Mouse (Mus musculus): ENCODE results near the gene Adpgk.
"Not testable (repeated sequence)": the region's sequence is repeated elsewhere in the genome, so short reads cannot be mapped to it uniquely, and the experiment has no call there.

Gene Adpgk

GRCm38 (mm10) chr9:59352586-59353252, 61.4 kb downstream of the Adpgk start:
- in situ Hi-C loops (cut with MboI; ENCODE audit: low pct_unique_long_range_greater_than_20kb in 1 of 2, low sequenced_read_pairs in 2 of 2, unreplicated experiment in 1 of 2) = no loop called here

DNA sequence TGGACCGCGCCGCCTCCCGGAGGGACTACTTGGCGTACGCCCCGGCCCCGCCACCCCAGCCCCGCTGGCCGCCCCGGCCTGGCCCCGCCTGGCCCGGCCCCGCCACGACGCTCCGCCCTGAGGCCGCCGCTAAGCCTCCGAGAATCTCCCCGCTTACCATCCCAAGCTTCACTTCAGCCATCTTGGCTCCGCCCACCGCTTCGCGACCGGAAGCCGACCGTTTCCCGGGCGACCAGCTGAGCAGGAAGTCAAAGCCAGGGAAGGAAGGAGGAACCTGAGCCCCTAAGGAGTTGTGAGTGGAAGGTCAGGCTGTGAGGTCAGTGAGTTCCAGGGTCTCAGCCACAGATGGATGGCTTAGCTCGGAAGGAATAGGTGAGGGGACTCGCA, 61.9 kb downstream of the Adpgk start, which contains the start of gene Bbs4:
Bbs4 (minus strand) TSS at position 256 of the 387 bp plus-strand sequence.
- in situ Hi-C loops (cut with MboI; ENCODE audit: low pct_unique_long_range_greater_than_20kb in 1 of 2, low sequenced_read_pairs in 2 of 2, unreplicated experiment in 1 of 2) = no loop called here

DNA sequence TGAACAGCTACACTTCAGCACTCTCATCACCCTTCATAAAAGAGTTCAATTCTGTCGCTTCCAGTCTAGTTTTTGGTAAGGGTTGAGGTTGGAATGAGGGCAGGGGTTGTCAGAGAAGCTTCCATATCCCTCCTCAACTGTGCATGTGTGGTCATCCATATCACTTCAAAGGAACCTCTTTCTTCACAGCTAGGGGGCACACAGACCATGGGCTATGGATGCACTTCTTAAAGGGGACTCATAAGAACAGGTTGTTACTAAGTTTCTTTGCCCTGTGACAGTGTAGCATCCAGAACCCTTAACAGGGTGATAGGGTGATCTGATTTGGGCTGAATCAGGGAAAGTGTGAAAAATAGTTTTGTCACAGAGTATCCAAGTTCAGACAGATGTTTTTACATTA, 66.7 kb downstream of the Adpgk start:
- in situ Hi-C loops (cut with MboI; ENCODE audit: low pct_unique_long_range_greater_than_20kb in 1 of 2, low sequenced_read_pairs in 2 of 2, unreplicated experiment in 1 of 2) = not testable (repeated sequence)

DNA sequence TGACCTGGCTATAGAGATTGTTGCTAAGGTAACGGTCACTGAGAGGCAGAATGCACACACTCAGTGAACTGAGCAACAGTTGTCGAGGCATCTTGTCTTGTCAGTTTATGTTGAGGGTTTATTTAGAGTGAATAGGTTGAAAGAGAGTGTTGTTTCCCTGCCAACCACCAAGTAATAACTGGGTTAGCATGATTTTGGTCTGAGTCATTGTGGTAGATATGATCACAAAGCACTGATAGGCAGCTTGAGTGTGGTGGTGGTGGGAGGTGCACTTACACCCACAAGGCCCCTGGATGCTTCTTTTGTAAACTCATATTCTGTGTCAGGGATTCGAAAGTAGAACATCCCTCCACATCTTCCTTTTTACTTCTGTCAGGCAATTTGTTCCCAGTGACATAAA, 69.1 kb downstream of the Adpgk start:
- in situ Hi-C loops (cut with MboI; ENCODE audit: low pct_unique_long_range_greater_than_20kb in 1 of 2, low sequenced_read_pairs in 2 of 2, unreplicated experiment in 1 of 2) = not testable (repeated sequence)

DNA sequence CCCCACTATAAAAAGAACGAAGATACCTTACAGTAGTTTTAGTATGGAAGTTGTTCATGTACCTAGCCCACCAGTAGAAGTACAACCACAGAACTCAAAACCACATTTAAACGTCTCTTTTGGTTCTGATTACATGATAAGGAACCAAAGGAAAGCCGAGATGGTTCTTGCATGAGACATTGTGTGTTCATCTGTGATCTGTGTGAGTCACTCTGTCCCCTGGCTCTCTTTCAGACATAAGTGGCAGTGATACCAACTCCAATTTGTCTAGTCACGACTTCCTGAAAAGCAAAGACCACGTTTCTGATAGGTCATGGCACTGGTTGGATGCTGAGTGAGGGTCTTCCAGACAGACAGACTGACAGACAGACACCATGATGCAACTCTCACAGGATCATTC, 77.9 kb downstream of the Adpgk start:
- in situ Hi-C loops (cut with MboI; ENCODE audit: low pct_unique_long_range_greater_than_20kb in 1 of 2, low sequenced_read_pairs in 2 of 2, unreplicated experiment in 1 of 2) = no loop called here

DNA sequence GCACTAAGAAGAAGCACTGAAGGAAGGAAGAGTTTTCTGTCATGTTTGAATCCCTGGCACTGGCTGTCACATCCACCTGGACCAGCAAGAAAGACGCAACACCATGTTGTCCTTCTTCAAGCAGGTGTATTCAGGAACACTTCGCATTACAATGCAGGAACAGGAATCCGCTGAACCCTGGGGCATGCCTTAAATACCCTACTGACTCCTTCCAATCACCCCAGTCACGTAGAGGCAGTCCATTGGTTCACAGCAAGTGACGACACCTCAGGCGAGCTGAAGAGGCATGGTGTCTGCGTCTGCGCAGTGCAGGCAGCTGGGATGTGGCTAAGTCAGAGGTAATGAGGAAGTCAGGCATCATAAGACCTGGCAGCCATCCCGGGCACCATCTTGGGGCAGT, 78.3 kb downstream of the Adpgk start:
- in situ Hi-C loops (cut with MboI; ENCODE audit: low pct_unique_long_range_greater_than_20kb in 1 of 2, low sequenced_read_pairs in 2 of 2, unreplicated experiment in 1 of 2) = no loop called here

Data from mouse embryonic stem cell (cell line).